Mouse (Mus musculus) central nervous system, embryonic 14 days (tissue): Measurements from ENCODE around the gene Dspp. TPM values are rescaled to one million over a fixed set of nuclear protein-coding genes. Genes with fewer than 3 reads are reported as not detected.

Experiments
- polyA plus RNA-seq: library from polyadenylated mRNA; depleted of rRNA; stranded (reverse); fragments of >200 nt; gene quantifications from 2 replicates; pipeline ENCODE4 v1.2.3, GENCODE M21; 2012; rRNA removed

Dspp gene
- not detected in 2 replicates for polyA plus RNA-seq

DNA sequence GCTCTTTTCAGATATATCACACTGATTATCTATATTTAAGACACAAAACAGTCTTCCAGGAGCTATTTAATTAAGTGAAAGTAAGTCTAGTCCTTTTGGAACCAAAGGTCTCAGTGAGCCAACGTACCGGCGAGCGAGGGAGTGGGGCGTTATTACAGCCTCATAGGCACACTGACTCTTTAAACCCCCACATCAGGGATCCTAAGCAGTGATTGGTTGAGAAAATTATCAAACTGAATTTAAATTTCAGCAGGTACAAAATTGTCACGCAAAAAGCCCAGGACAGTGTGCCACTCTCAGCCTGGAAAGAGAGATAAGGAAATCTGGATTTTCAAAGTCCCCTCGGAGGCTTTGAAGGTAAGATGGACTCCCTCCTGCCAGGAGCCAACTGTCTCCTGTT lies at the start of gene Dspp:
Gene Dspp (plus strand): TSS at position 301 of the 400 bp plus-strand sequence.

DNA sequence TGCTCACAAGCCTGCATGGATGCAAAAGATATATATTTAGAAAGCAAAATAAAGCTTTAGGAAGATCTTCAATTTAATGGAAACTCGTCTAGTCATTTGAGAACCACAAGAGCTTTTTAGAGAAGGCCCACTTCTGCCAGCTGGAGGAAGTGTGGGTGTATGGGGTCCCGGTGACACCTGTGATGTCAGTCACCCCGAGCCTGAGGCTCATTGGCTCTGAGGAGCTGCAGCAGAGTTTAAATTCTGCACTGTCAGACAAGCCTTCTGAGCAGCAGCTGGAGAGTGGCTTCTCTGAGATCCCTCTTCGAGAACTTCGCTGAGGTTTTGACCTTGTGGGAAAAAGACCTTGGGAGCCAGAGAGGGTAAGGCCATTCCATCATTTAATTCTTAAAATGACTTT lies 31.8 kb downstream of the Dspp start, which contains the start of gene Dmp1:
Gene Dmp1 (plus strand): TSS at position 263 of the 400 bp plus-strand sequence.

Other genes with a start within 250 kb of the Dspp start
- gene Hsd17b13, start 193.3 kb upstream of the Dspp start, polyA plus RNA-seq: not detected in 2 replicates
- gene Hsd17b11, start 148.8 kb upstream of the Dspp start, polyA plus RNA-seq: 9.1 and 10.8 TPM in 2 replicates
- gene Nudt9, start 124.4 kb upstream of the Dspp start, polyA plus RNA-seq: 55.4 and 55.6 TPM in 2 replicates
- not detected in 2 replicates for gene Gm17660, start 93.1 kb upstream of the Dspp start, polyA plus RNA-seq
- gene Sparcl1, start 57.0 kb upstream of the Dspp start, polyA plus RNA-seq: 126 and 134 TPM in 2 replicates
- 0.54 and 1.2 TPM in 2 replicates for gene Dmp1, start 31.9 kb downstream of the Dspp start, polyA plus RNA-seq
- gene Ibsp, start 128.5 kb downstream of the Dspp start, polyA plus RNA-seq: 27.1 and 44.8 TPM in 2 replicates
- gene Mepe, start 154.6 kb downstream of the Dspp start, polyA plus RNA-seq: not detected in 2 replicates